Mouse (Mus musculus): ENCODE measurements around the gene Pkn1. TPM values are rescaled to one million over a fixed set of nuclear protein-coding genes. Genes with fewer than 3 reads are reported as not detected.

Pkn1 gene
- polyA plus RNA-seq, 1 experiment from 2014 or later: 19.9 TPM

Small RNA genes within 50 kb of the gene (microRNA-seq; reads per million reads assigned to microRNA genes)
- gene Mir1668: not detected

Other genes starting within 250 kb of the Pkn1 start
- gene Scoc, start 240.8 kb downstream of the Pkn1 start, polyA plus RNA-seq (2015; fragmentation: Nextera tagmentation; extraction: Ambion mirVana): 88.7 and 98.3 TPM in 2 replicates
- gene Olfr370, start 163.4 kb downstream of the Pkn1 start, polyA plus RNA-seq (2015; fragmentation: Nextera tagmentation; extraction: Ambion mirVana): not detected in 2 replicates
- 285 and 326 TPM in 2 replicates for gene Ndufb7, start 132.5 kb downstream of the Pkn1 start, polyA plus RNA-seq (2015; fragmentation: Nextera tagmentation; extraction: Ambion mirVana)
- 503 and 554 TPM in 2 replicates for gene Tecr, start 91.2 kb downstream of the Pkn1 start, polyA plus RNA-seq (2015; fragmentation: Nextera tagmentation; extraction: Ambion mirVana)
- gene Dnajb1, start 91.0 kb downstream of the Pkn1 start, polyA plus RNA-seq (2015; fragmentation: Nextera tagmentation; extraction: Ambion mirVana): 69.6 and 74.3 TPM in 2 replicates
- gene Gipc1, start 46.5 kb downstream of the Pkn1 start, polyA plus RNA-seq (2015; fragmentation: Nextera tagmentation; extraction: Ambion mirVana): 190 TPM in 2 replicates
- gene Ptger1, start 32.5 kb downstream of the Pkn1 start, polyA plus RNA-seq (2015; fragmentation: Nextera tagmentation; extraction: Ambion mirVana): 5.7 and 6.3 TPM in 2 replicates
- 154 and 167 TPM in 2 replicates for gene Ddx39, start 16.0 kb upstream of the Pkn1 start, polyA plus RNA-seq (2015; fragmentation: Nextera tagmentation; extraction: Ambion mirVana)
- 40.5 and 45.6 TPM in 2 replicates for gene Adgre5, start 42.1 kb upstream of the Pkn1 start, polyA plus RNA-seq (2015; fragmentation: Nextera tagmentation; extraction: Ambion mirVana)
- gene Adgrl1, start 200.9 kb upstream of the Pkn1 start, polyA plus RNA-seq (2015; fragmentation: Nextera tagmentation; extraction: Ambion mirVana): 12.6 and 13.2 TPM in 2 replicates